Mouse (Mus musculus): Measurements from ENCODE around the gene Btbd2. TPM values are rescaled to one million over a fixed set of nuclear protein-coding genes. Genes with fewer than 3 reads are reported as not detected.

The Btbd2 gene
- total and polyA plus RNA-seq, 3 experiments: 43.1 to 81.8 TPM; not detected in 1

DNA sequence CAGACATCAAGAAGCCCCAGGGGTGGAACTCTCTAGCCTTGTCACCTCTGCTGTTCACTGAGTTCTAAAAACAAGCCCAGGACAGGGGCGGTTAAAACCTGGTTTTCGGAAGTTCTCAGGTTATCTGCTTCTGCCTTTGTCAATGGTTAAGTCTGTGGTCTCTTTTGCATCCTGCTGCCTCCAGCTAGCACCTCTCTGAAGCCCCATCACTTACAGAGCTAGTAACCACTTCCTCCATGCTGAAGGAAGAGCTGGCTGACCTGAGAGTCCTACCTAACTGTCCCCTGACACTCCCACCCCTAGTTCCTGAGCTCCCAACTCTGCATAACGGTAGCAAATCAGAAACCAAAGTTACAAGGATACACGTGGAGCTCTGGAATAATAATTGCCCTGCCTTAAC lies 43.9 kb upstream of the Btbd2 start:
- peaks cover 29 to 51% of the 10 kb centered on the region in 2 experiments for H3K4me1 ChIP-seq (ENCODE audit: control insufficient read depth in 1 of 2, insufficient read depth in 2 of 2, low read length in 2 of 2)
- TF ChIP-seq POLR2A (IDR thresholded peaks at IDR 0.05; ENCODE audit: control insufficient read depth in 1 of 2, insufficient read depth in 1 of 2, low read depth in 1 of 2, low read length in 2 of 2, poor library complexity in 1 of 2): no peak
- TF ChIP-seq ZKSCAN1 (IDR thresholded peaks at IDR 0.05; ENCODE audit: low read depth, low read length): no peak
- no peak for TF ChIP-seq POLR2AphosphoS5 (IDR thresholded peaks at IDR 0.05; ENCODE audit: borderline replicate concordance, low read depth, low read length)
- TF ChIP-seq KAT2A (conservative IDR thresholded peaks at IDR 0.05; ENCODE audit: low read depth, low read length): no peak
- no peak for TF ChIP-seq JUND (IDR thresholded peaks at IDR 0.05; ENCODE audit: low read depth, low read length)
- no peak for TF ChIP-seq ZC3H11A (IDR thresholded peaks at IDR 0.05; ENCODE audit: low read depth, low read length)
- peak; percentile 44; the same call in 1 of the 2 replicates for TF ChIP-seq RCOR1 (IDR thresholded peaks at IDR 0.05; ENCODE audit: low read depth, low read length)
- no peak for TF ChIP-seq NRF1 (IDR thresholded peaks at IDR 0.05; ENCODE audit: insufficient read depth, low read depth, low read length, poor library complexity, severe bottlenecking)
- 0 out of 2 replicates have a peak, but pooled peaks have one; percentile 26 for TF ChIP-seq NELFE (IDR thresholded peaks at IDR 0.05; ENCODE audit: low read depth, low read length)
- TF ChIP-seq TAL1 (IDR thresholded peaks at IDR 0.05; ENCODE audit: low read length): peak; percentile 51
- TF ChIP-seq SIN3A (IDR thresholded peaks at IDR 0.05; ENCODE audit: low read length): peak; percentile 72
- peak; percentile 65; the same call in 1 of the 2 replicates for TF ChIP-seq GATA1 (IDR thresholded peaks at IDR 0.05; ENCODE audit: low read depth, low read length)
- TF ChIP-seq ELF1 (IDR thresholded peaks at IDR 0.05; ENCODE audit: low read depth, low read length): 0 out of 2 replicates have a peak, but pooled peaks have one; percentile 12
- peak; percentile 82 for TF ChIP-seq MXI1 (IDR thresholded peaks at IDR 0.05; ENCODE audit: low read depth, low read length)
- 0 out of 2 replicates have a peak, but pooled peaks have one; percentile 34 for TF ChIP-seq ZMIZ1 (IDR thresholded peaks at IDR 0.05; ENCODE audit: low read depth, low read length)
- TF ChIP-seq BHLHE40 (IDR thresholded peaks at IDR 0.05; ENCODE audit: borderline replicate concordance, low read depth, low read length): no peak
- no peak; the same call in none of the 2 replicates for TF ChIP-seq ETS1 (IDR thresholded peaks at IDR 0.05; ENCODE audit: low read depth, low read length)
- TF ChIP-seq GABPA (IDR thresholded peaks at IDR 0.05; ENCODE audit: low read depth, low read length): no peak
- TF ChIP-seq EP300 (IDR thresholded peaks at IDR 0.05; ENCODE audit: low read depth in 1 of 2, low read length in 2 of 2): peak; percentile 61 to 68
- peak; percentile 20; the same call in 1 of the 2 replicates for TF ChIP-seq MAZ (IDR thresholded peaks at IDR 0.05; ENCODE audit: low read depth, low read length)
- TF ChIP-seq USF1 (IDR thresholded peaks at IDR 0.05; ENCODE audit: low read depth, low read length): no peak
- TF ChIP-seq MYB (IDR thresholded peaks at IDR 0.05; ENCODE audit: low read depth, low read length): no peak
- TF ChIP-seq CHD1 (IDR thresholded peaks at IDR 0.05; ENCODE audit: low read depth, low read length): no peak
- TF ChIP-seq TCF12 (IDR thresholded peaks at IDR 0.05; ENCODE audit: low read depth, low read length): no peak; the same call in 1 of the 2 replicates
- TF ChIP-seq MAX (IDR thresholded peaks at IDR 0.05; ENCODE audit: low read length): peak; percentile 47; the same call in 1 of the 2 replicates
- peak; percentile 45; the same call in 1 of the 2 replicates for TF ChIP-seq MYC (IDR thresholded peaks at IDR 0.05; ENCODE audit: low read depth, low read length)
- no peak for TF ChIP-seq SMC3 (IDR thresholded peaks at IDR 0.05; ENCODE audit: low read depth, low read length)
- no peak for TF ChIP-seq MAFK (IDR thresholded peaks at IDR 0.05; ENCODE audit: borderline replicate concordance, low read depth, low read length)
- H3K36me3 ChIP-seq (ENCODE audit: control insufficient read depth in 1 of 2, insufficient read depth in 2 of 2, low read length in 2 of 2): peaks cover 0 to 35% of the 10 kb centered on the region in 2 experiments; a peak in 2 of 4 replicates
- peak overlapping the region; percentile 83 to 95 for H3K4me3 ChIP-seq (ENCODE audit: control insufficient read depth in 1 of 2, insufficient read depth in 1 of 2, low read depth in 2 of 2, low read length in 2 of 2)
- peak overlapping the region; percentile 79 for H3K9ac ChIP-seq (ENCODE audit: control insufficient read depth, low read depth, low read length, poor library complexity, severe bottlenecking)
- peaks cover 4% of the 10 kb centered on the region for H3K79me2 ChIP-seq (ENCODE audit: control insufficient read depth, insufficient read depth, low read length, poor library complexity)
- peak overlapping the region; percentile 75 for H3K27ac ChIP-seq (ENCODE audit: control insufficient read depth, low read depth, low read length)
- peak; percentile 82 for DNase-seq (ENCODE audit: low read depth, low spot score)
- no peaks in the 10 kb centered on the region for H3K27me3 ChIP-seq (ENCODE audit: control insufficient read depth in 1 of 2, insufficient read depth in 2 of 2, low read length in 2 of 2)
- H3K9me3 ChIP-seq (replicated peaks; ENCODE audit: insufficient read depth, low read length): no peaks in the 10 kb centered on the region
